Mouse (Mus musculus) frontal cortex, postnatal 14 days (tissue): Measurements from ENCODE around the gene Ddo.
A peak's percentile ranks its signal among the peaks of the same experiment; 100 is the strongest.

Experiments used
- DNase-seq, 2 experiments: peaks; one replicate each; pipeline ENCODE4 v3.0.0; 2022; ENCODE audit warnings: low spot score in 2 of 2

The Ddo gene

DNA sequence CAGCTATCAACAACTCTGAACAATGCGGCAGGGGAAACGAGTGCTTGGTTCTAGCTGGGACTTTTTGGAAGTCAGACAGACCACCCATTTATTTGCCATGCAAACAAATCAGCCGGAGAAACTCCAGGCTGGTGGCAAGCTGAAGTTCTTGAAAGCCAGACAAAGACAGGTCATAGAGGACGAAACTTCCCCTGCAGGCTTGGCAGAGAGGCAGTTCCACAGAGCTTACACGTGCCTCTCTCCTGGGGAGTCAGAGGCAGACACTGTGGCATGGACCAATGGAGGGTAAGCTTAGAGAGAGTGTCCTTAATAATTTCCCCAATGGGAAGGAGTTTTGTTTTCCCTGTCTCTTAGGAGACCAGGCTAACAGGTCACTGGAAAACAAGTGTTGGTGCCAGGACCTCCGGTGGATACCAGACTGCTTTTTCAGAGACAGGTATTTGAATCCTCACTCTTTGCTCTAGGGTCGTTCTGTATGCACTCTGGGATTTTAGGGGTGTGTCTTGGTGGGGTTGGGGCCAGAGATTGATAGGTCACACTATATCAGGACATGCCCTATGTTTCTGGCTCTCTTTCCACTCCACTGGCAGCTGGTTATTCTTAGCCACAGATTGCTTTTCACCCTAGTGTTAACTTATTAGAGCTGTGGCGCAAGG lies at the start of gene Ddo:
Ddo (plus strand) TSS at position 356 of the 656 bp plus-strand sequence.
- no peak for DNase-seq

DNA sequence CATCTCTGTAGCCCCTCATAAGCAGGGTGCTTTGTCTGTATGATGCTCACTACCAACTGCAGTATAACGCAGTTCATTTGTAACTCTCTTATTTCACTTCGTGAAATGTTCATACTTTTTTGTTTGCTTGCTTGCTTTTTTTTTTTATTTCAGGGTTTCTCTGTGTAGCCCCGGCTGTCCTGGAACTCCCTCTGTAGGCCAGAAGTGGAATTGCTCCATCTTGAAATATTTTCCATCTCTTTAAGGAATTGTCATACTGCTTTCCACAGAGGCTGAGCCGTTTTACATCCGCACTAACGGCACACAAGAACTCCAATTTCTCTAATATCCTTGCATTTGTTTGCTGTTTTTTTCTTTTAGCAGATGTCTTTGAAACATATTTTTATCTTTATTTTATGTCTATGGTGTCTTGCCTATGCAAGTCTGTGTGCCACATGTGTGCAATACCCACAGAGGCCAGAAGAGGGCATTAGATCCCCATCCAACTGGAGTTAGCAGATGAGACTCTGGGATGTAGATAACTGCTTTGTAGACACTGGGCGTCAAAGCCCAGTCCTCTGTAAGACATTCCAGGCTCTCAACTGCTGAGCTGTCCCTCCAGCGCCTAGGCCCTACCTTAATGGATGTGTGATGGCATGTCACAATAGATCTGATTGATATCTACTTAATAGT lies 46.1 kb upstream of the Ddo start:
- DNase-seq: peak; percentile 10 to 14

GRCm38 (mm10) chr10:40592186-40592585 lies 37.6 kb upstream of the Ddo start:
- peak; percentile 27 to 36 for DNase-seq

DNA sequence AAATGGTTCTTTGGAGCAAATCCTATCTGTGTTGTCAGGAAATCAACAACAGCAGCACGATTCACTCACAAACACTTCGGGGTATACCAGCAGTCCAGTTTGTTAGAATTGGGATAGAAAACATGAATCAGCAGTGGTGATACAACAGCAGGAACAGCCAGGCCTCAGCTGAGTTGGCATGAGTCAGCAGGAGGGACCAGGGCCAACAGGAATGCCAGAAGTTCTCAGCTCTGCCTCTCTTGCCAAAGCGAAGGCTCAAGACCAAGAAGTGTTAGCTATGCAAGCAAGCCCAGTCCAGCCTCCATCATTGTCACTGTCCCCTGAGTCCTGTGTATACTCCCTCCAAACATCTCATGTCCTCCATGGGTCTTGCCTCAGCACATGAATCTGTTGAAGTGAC lies 32.6 kb upstream of the Ddo start:
- DNase-seq: no peak

GRCm38 (mm10) chr10:40604706-40605394 lies 25.0 kb upstream of the Ddo start:
- DNase-seq: no peak

DNA sequence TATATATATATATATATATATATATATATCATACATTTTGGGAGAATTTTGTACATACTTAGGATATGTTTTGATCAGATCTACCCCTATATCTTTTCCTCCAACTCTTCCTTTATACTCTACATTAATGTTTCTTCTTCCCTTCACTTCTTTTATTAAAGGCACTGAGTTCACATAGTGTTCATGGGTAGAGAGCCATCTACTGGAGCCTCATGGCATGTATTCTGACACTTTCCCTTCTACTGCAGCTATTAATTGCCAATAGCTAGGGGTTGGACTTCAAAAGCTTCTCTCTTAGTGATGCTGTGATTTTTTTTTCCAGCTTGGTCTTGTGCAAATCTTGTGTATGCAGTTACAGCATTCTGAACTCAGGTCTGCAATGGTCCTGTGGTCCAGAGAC lies 11.8 kb upstream of the Ddo start:
- no peak for DNase-seq

DNA sequence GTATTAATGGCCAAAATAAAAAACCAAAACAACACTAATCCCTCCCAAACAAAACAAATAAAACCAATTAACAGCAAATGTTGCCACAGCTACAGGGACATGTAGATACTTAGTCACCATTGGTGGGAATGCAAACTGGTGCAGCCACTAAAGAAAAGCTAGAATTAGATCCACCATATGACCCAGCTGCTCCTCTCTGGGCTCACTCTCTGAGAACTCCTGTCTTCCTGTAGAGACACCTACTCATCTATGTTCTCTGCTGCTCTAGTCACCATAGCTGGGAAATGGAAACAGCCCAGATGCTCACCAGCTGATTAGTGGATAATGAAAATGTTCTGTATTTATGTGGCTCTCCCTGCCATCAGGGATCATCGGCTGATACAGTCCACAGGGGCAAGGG lies 10.1 kb upstream of the Ddo start:
- no peak for DNase-seq

DNA sequence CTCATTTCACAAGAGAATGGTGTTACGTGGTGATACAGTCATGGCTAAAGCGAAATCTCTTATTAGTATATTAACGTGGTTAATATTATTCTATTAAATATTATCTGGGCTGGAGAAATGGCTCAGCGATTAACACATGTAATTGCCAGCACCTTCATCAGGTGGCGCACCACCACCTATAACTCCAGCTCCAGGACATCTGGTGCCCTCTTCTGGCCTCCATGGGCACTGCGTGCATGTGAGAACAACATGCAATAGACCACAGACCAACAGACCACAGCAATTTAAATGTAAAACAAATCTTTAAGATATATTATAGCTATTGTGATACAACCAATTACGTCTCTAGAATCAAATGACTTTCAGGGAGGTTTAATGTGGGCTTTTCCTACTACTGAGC lies 671 bp upstream of the Ddo start:
- no peak for DNase-seq

- DNase-seq: no peak
Measured at GRCm38 (mm10) chr10:40630457-40630856, 646 bp downstream of the Ddo start.

DNA sequence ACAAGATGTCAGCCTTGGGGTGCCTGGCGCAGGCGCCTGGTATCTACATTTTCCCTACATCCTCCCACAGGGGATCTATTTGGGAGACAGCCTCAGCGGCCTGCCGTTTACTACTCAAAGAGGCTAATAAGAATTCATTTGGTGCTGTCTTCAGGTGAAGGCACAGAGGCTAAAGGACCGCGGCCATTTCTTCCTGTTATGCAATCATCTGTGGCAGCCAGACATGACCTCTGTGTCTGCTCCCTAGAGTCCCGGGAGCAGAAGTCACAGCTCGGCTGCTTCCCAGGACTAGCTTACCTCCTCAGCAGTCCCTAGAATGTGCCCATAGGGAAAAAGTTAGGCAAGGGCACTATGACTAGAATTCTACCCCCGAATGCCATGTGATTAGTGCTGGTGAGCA lies 1.1 kb downstream of the Ddo start:
- no peak for DNase-seq

DNA sequence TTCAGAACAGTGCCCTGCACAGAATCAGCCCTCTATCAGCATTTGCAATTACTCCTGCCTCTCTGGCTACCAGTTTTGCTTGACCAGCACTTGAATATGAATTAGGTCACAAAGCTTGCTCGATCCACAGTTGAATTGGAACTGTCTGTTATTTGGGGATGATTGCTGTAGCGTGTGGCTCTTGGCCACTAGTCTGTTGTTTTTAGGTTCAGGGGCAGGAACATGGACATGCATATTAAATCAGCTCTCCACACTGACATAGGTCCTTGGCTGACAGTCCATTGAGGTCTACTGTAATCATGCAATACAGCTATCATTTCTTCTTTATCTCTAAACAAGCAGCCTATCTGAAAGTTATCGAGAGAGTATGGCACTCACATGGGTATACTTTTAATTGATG lies 2.3 kb downstream of the Ddo start:
- no peak for DNase-seq

DNA sequence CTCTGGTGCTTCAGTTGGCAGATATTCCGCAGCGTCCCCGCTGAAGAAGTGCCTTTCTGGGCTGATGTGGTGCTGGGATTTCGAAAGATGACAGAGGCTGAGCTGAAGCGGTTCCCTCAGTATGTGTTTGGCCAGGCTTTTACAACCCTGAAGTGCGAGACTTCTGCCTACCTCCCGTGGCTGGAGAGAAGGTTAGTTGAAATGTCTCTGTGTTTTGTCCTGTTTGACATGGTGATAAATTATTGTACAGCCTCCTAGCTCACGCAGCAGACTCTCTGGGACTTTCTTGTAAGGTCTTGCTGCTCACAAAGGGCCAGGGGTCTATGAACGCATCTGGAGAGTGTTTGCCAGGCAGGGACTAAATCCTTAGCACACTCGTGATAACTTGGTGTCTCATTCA lies 7.5 kb downstream of the Ddo start:
- no peak for DNase-seq

DNA sequence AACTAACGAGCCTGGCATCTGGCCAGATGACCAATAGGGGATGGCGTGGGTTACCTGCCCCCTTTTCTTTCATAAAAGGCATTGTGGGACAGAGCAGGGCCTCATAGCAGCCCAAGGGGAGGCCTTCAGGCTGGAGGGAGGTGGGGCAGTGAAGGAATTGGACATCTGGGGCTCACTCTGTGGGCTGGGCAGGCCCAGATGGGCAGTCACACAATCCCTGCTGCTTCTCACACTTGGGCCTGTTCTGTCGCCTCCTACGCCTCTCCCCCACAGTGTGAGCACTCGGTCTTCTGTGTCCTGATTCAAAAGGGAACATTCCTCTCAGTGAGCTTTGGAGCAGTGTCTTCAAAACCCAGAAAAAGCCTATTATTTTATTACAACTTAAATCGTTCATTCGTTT lies 8.5 kb downstream of the Ddo start:
- DNase-seq: peak; percentile 58 to 73

GRCm38 (mm10) chr10:40638823-40639819 lies 9.3 kb downstream of the Ddo start:
- peak in 1 of 2 experiments; percentile 32 for DNase-seq

DNA sequence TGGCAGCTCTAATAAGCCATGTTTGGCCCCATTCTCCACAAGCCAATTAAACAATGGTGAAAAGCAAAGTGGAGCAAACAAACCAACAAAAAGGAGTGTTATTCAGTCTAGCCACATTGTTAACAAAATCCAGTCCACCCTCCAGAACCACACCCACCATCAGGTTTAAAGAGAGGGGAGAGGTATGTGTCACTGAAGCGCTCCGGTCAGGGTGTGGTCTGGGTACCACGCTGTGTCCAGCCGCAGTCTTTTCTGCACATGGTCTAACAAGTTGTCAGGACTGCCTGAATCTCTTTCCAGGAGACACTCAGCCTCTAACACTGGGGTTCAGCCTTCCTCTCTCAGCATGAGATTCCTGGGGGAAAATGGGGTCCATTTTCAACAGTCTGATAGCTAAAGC lies 10.6 kb downstream of the Ddo start:
- DNase-seq: no peak

GRCm38 (mm10) chr10:40641901-40642300 lies 12.1 kb downstream of the Ddo start:
- no peak for DNase-seq

DNA sequence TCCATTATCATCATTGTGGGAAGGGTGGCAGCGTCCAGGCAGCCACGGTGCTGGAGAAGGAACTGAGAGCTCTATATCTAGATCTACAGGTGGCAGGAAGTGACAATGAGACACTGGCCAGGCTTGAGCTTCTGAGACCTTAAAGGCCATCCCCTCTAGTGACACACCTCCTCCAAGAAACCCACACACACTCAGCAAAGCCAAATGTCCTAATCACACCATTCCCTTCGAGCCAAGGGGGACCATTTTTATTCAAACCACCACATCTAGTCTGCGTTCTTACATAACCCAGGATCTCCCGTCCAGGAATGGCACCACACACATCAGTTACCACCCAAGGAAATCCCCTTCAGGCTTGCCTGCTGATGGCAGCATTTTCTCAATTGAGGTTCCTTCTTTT lies 13.3 kb downstream of the Ddo start:
- DNase-seq: no peak

DNA sequence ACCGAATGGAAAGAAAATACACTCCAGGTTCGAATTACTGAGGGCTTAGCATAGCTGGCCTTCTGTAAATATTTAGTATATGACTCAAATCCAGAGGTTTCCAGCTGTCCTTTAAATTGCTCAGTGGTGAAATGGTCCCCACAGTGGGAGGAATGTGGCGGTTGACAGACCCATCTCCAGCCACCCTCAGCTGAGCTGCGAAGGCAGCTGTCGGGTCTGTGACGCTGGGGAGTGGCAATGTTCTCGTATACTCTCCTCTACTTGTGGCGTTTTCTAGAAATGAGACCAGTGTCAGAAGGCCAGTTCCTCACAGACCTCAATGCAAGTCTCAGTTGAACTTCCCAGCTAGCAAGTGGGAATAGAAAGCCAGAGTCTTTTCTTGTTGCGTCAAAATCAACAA lies 14.6 kb downstream of the Ddo start:
- DNase-seq: no peak

GRCm38 (mm10) chr10:40645346-40645745 lies 15.5 kb downstream of the Ddo start:
- DNase-seq: no peak

DNA sequence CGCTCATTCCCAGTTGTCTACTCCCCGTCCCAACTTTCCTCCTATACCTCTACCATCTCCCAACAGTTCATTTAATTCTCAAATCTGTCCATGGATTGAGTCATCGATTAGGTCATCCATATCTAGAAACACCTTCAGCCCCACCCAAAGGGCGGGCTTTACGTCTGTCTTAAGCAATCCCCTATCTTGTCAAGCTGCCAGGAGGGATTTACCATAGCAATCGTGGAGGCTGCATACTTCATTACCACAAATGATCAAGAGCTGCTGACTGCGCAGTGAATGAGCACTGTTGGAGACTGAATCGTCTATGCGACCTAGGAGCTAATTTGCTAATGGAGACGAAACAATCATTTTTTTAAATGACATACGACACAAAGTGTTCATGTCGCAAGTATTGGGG lies 19.0 kb downstream of the Ddo start:
- DNase-seq: no peak

DNA sequence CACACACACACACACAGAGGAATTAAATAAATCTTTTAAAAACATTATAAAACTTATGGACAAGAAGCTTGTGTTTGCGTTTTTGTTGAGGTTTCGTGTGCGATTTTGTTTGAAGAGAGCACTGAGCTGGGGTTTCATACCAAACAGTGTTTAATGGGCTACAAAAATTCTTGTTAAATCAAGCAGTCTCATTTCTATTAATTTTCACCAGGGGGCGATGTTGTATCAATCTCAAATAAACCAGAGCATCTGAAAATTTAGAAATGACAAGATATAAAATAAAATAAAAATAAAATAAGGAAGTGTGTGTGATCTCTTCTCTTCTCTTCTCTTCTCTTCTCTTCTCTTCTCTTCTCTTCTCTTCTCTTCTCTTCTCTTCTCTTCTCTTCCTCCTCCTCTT lies 19.8 kb downstream of the Ddo start:
- no peak for DNase-seq

GRCm38 (mm10) chr10:40651676-40652075 lies 21.9 kb downstream of the Ddo start:
- DNase-seq: no peak
